ENCODE assay signal across 8 mouse cellular contexts in the genomic region with DNA sequence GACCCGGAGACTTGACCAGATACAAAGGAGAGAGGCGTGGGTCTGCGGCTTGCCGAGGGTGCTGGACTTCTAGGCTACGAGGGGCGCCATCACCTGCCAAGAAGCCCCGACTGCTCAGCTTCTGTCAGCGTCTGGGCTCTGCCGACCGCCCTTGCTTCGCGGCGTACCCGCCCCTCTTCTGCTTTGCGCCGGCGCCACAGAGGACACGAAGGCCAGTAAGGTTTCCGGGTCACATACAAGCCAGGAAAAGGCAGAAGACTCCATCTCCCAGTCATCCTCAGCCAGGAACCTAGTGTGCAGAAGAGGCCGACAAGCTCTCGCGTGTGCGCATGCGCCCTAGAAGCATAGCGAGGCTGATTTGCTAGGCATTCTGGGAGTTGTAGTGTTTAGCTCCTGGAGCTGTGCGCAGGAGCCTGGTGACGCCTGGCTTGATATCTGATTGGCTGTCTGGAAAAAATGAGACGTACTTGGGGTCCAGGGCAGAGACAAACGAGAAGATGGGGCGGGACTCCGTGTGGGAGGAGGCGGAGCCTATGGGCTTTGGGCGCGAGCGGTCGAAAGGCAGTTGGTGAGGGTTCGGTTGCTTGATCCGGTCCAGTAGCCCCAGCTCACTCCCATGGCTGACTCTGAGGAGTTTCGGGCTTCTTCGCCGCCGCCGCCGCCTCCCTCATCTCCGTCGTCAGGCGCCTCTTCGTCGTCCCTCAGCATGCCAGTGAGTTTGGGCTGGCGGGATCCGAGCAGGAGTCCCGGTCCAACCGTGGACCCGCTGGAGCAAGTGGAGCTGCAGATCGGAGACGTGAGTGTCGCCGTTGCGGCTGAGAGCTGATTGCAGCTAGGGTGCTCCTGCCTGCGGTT. TPM values are rescaled to one million over a fixed set of nuclear protein-coding genes. Genes with fewer than 3 reads are reported as not detected.
DNase-seq lines count a peak whose midpoint lies in the region; ATAC-seq and TF ChIP-seq lines count a peak whose summit lies in the region.

A gene (plus strand): TSS at position 519 of the 855 bp plus-strand sequence.

- TF ChIP-seq POLR2A in CH12.LX (IDR thresholded peaks at IDR 0.05; ENCODE audit: low read depth, low read length), result peak; percentile 79

- peak within 1 kb of the TSS; percentile 81 for H3K27ac ChIP-seq in CH12.LX (ENCODE audit: insufficient read depth, low read depth)
- no peak within 1 kb of the TSS for H3K27ac ChIP-seq in forebrain, embryonic 11.5 days (ENCODE audit: low read depth, low read length)
- H3K27ac ChIP-seq in heart, embryonic 16.5 days (ENCODE audit: low read length), result peak within 1 kb of the TSS; percentile 92
- H3K27ac ChIP-seq in liver, embryonic 15.5 days (replicated peaks), result peak within 1 kb of the TSS; percentile 94
- H3K27ac ChIP-seq in neural tube, embryonic 12.5 days, result peak within 1 kb of the TSS; percentile 32; the same call in 1 of the 2 replicates

- ATAC-seq in forebrain, embryonic 11.5 days (replicated peaks; ENCODE audit: low FRiP score), result peak; percentile 99
- peak; percentile 98 for ATAC-seq in heart, embryonic 16.5 days (replicated peaks; ENCODE audit: extremely low read depth, insufficient read depth, low FRiP score)
- peak; percentile 99 for ATAC-seq in liver, embryonic 15.5 days (ENCODE audit: insufficient read depth)
- peak; percentile 99 for ATAC-seq in neural tube, embryonic 12.5 days (ENCODE audit: low FRiP score, low read depth)

- no peak for TF ChIP-seq EP300 in CH12.LX (IDR thresholded peaks at IDR 0.05; ENCODE audit: low read length)

- WGBS in forebrain, embryonic 11.5 days, result under 1% methylated on average over 60 of the region's 60 CpGs
- under 1% methylated on average over 60 of the region's 60 CpGs for WGBS in heart, embryonic 16.5 days
- under 1% methylated on average over 60 of the region's 60 CpGs for WGBS in liver, embryonic 15.5 days (ENCODE audit: insufficient replicate concordance)
- WGBS in neural tube, embryonic 12.5 days, result under 1% methylated on average over 60 of the region's 60 CpGs

- H3K79me2 ChIP-seq in CH12.LX (replicated peaks; ENCODE audit: control insufficient read depth, extremely low read depth, insufficient read depth, poor library complexity, severe bottlenecking), result peaks cover 7% of the 10 kb centered on the region

- peaks cover 0 to 5% of the 10 kb centered on the region in 2 experiments; a peak in 2 of 4 replicates for H3K4me1 ChIP-seq in CH12.LX (ENCODE audit: control insufficient read depth in 1 of 2, insufficient read depth in 2 of 2)
- peaks cover 2% of the 10 kb centered on the region; the same call in 1 of the 2 replicates for H3K4me1 ChIP-seq in forebrain, embryonic 11.5 days (replicated peaks; ENCODE audit: control insufficient read depth, insufficient read depth, low read length)
- peaks cover 9% of the 10 kb centered on the region for H3K4me1 ChIP-seq in heart, embryonic 16.5 days (ENCODE audit: control insufficient read depth, insufficient read depth, low read length)
- peaks cover 17% of the 10 kb centered on the region for H3K4me1 ChIP-seq in liver, embryonic 15.5 days (replicated peaks)
- no peaks in the 10 kb centered on the region for H3K4me1 ChIP-seq in neural tube, embryonic 12.5 days

- dilution Hi-C loops in CH12.LX (cut with MboI; ENCODE audit: extremely low pct_ligation_motif_present, extremely low pct_unique_long_range_greater_than_20kb, low sequenced_read_pairs), result no loop called here

- peak; percentile 99 for DNase-seq in CH12.LX (ENCODE audit: extremely low read depth)
- DNase-seq in c-Kit-positive CD71-positive TER-119-negative erythroid progenitor cells, embryonic 14.5 days (ENCODE audit: low read depth), result peak; percentile 98
- peak; percentile 97 for DNase-seq in forebrain, embryonic 11.5 days (ENCODE audit: low spot score)
- peak; percentile 96 to 99 for DNase-seq in kidney, postnatal 36 days
- peak; percentile 100 for DNase-seq in telencephalon, adult 2 months (ENCODE audit: low read depth, low spot score)

- no peaks in the 10 kb centered on the region for H3K27me3 ChIP-seq in CH12.LX (replicated peaks)
- no peaks in the 10 kb centered on the region for H3K27me3 ChIP-seq in forebrain, embryonic 11.5 days (ENCODE audit: control insufficient read depth, insufficient read depth, low read length)
- no peaks in the 10 kb centered on the region for H3K27me3 ChIP-seq in heart, embryonic 16.5 days (ENCODE audit: control insufficient read depth, insufficient read depth, low read length)
- H3K27me3 ChIP-seq in liver, embryonic 15.5 days, result no peaks in the 10 kb centered on the region
- H3K27me3 ChIP-seq in neural tube, embryonic 12.5 days (replicated peaks), result no peaks in the 10 kb centered on the region

- peak within 1 kb of the TSS; percentile 73 for H3K9ac ChIP-seq in CH12.LX (ENCODE audit: insufficient read depth, low read depth)
- peak within 1 kb of the TSS; percentile 85 for H3K9ac ChIP-seq in forebrain, embryonic 11.5 days (ENCODE audit: low read length)
- peak within 1 kb of the TSS; percentile 92 for H3K9ac ChIP-seq in heart, embryonic 16.5 days (ENCODE audit: low read length)
- peak within 1 kb of the TSS; percentile 91 for H3K9ac ChIP-seq in liver, embryonic 15.5 days
- H3K9ac ChIP-seq in neural tube, embryonic 12.5 days, result peak within 1 kb of the TSS; percentile 75

- H3K4me2 ChIP-seq in CH12.LX (ENCODE audit: insufficient read depth, low read depth, poor library complexity, severe bottlenecking), result peak within 1 kb of the TSS; percentile 72
- H3K4me2 ChIP-seq in forebrain, embryonic 11.5 days (ENCODE audit: low read depth, low read length, severe bottlenecking), result peak within 1 kb of the TSS; percentile 78
- peak within 1 kb of the TSS; percentile 89 for H3K4me2 ChIP-seq in heart, embryonic 16.5 days (ENCODE audit: low read depth, low read length)
- peak within 1 kb of the TSS; percentile 90 for H3K4me2 ChIP-seq in liver, embryonic 15.5 days
- H3K4me2 ChIP-seq in neural tube, embryonic 12.5 days (replicated peaks), result peak within 1 kb of the TSS; percentile 74

- H3K4me3 ChIP-seq in CH12.LX (replicated peaks in 1 of 3; ENCODE audit: low read depth in 2 of 3, low read length in 2 of 3, poor library complexity in 1 of 3), result peak within 1 kb of the TSS; percentile 61 to 96 (median 88)
- H3K4me3 ChIP-seq in forebrain, embryonic 11.5 days (ENCODE audit: low read depth, low read length), result peak within 1 kb of the TSS; percentile 74
- peak within 1 kb of the TSS; percentile 96 for H3K4me3 ChIP-seq in heart, embryonic 16.5 days (ENCODE audit: low read length)
- H3K4me3 ChIP-seq in liver, embryonic 15.5 days (replicated peaks), result peak within 1 kb of the TSS; percentile 97
- H3K4me3 ChIP-seq in neural tube, embryonic 12.5 days, result peak within 1 kb of the TSS; percentile 70

- no peaks in the 10 kb centered on the region for H3K9me3 ChIP-seq in CH12.LX (replicated peaks; ENCODE audit: low read length)
- H3K9me3 ChIP-seq in forebrain, embryonic 11.5 days (ENCODE audit: control insufficient read depth, low read length), result peaks cover under 1% of the 10 kb centered on the region; the same call in 1 of the 2 replicates
- no peaks in the 10 kb centered on the region for H3K9me3 ChIP-seq in heart, embryonic 16.5 days (replicated peaks; ENCODE audit: control insufficient read depth, low read length)
- H3K9me3 ChIP-seq in liver, embryonic 15.5 days (replicated peaks), result no peaks in the 10 kb centered on the region
- peaks cover 11% of the 10 kb centered on the region; the same call in 1 of the 2 replicates for H3K9me3 ChIP-seq in neural tube, embryonic 12.5 days

- H3K36me3 ChIP-seq in CH12.LX (replicated peaks in 1 of 2; ENCODE audit: control insufficient read depth in 1 of 2, insufficient read depth in 1 of 2, low read length in 1 of 2), result peaks cover 4 to 21% of the 10 kb centered on the region in 2 experiments
- H3K36me3 ChIP-seq in forebrain, embryonic 11.5 days (ENCODE audit: control insufficient read depth, insufficient read depth, low read length), result peaks cover 16% of the 10 kb centered on the region
- peaks cover 19% of the 10 kb centered on the region for H3K36me3 ChIP-seq in heart, embryonic 16.5 days (ENCODE audit: control insufficient read depth, insufficient read depth)
- H3K36me3 ChIP-seq in liver, embryonic 15.5 days (replicated peaks), result peaks cover 25% of the 10 kb centered on the region
- H3K36me3 ChIP-seq in neural tube, embryonic 12.5 days, result peaks cover 24% of the 10 kb centered on the region

- TF ChIP-seq CTCF in CH12.LX (conservative IDR thresholded peaks at IDR 0.05 in 1 of 2, IDR thresholded peaks at IDR 0.05 in 1 of 2; ENCODE audit: low read depth in 2 of 2, low read length in 2 of 2), result no peak

- no peak for TF ChIP-seq RAD21 in CH12.LX (IDR thresholded peaks at IDR 0.05; ENCODE audit: low read depth, low read length)

- in situ Hi-C loops in CH12.LX (cut with MboI; ENCODE audit: low pct_ligation_motif_present, low pct_unique_long_range_greater_than_20kb, low sequenced_read_pairs), result no loop called here

TF ChIP-seq in CH12.LX, 34 proteins besides CTCF, POLR2A, EP300 and RAD21 (continues in another document):
- TF ChIP-seq GABPA (IDR thresholded peaks at IDR 0.05; ENCODE audit: insufficient replicate concordance, low read depth, low read length), result peak; percentile 70; the same call in 1 of the 2 replicates
- TF ChIP-seq NRF1 (IDR thresholded peaks at IDR 0.05; ENCODE audit: low read depth, low read length), result peak; percentile 97
- TF ChIP-seq ELF1 (IDR thresholded peaks at IDR 0.05; ENCODE audit: low read depth, low read length), result peak; percentile 94
- no peak for TF ChIP-seq ZKSCAN1 (IDR thresholded peaks at IDR 0.05; ENCODE audit: borderline replicate concordance, low read depth, low read length)
- no peak for TF ChIP-seq JUND (conservative IDR thresholded peaks at IDR 0.05; ENCODE audit: low read depth, low read length)
- TF ChIP-seq CHD2 (IDR thresholded peaks at IDR 0.05; ENCODE audit: low read length), result peak; percentile 68
- TF ChIP-seq MAX (IDR thresholded peaks at IDR 0.05; ENCODE audit: low read length), result peak; percentile 11; the same call in 1 of the 2 replicates
- TF ChIP-seq KAT2A (IDR thresholded peaks at IDR 0.05; ENCODE audit: insufficient replicate concordance, low read length), result peak; percentile 97
- 0 out of 2 replicates have a peak, but pooled peaks have one; percentile 48 for TF ChIP-seq POLR2AphosphoS2 (IDR thresholded peaks at IDR 0.05; ENCODE audit: low read depth, low read length)
- TF ChIP-seq MXI1 (IDR thresholded peaks at IDR 0.05; ENCODE audit: low read depth, low read length), result 0 out of 2 replicates have a peak, but pooled peaks have one; percentile 48
- TF ChIP-seq NELFE (IDR thresholded peaks at IDR 0.05; ENCODE audit: low read depth, low read length), result peak; percentile 51; the same call in 1 of the 2 replicates

RNA-seq across cellular contexts. Expression of the gene that starts here (rescaled TPM):
- 10.0 and 10.2 TPM in 2 replicates for total RNA-seq in CH12.LX (2012; rRNA removed)
- total RNA-seq in CH12.LX (2014; rRNA removed), result 14.2 and 15.7 TPM in 2 replicates
- polyA plus RNA-seq in CH12.LX (2012; ENCODE audit: insufficient read length, low read depth), result 7.4 and 9.4 TPM in 2 replicates
- polyA plus RNA-seq in forebrain, embryonic 11.5 days (2014; fragmentation: Nextera tagmentation; extraction: Ambion mirVana), result 20.4 and 21.8 TPM in 2 replicates
- 21.6 and 27.6 TPM in 2 replicates for polyA plus RNA-seq in heart, embryonic 16.5 days (2015; fragmentation: Nextera tagmentation; extraction: Ambion mirVana)
- polyA plus RNA-seq in liver, embryonic 15.5 days (2015; fragmentation: Nextera tagmentation; extraction: Ambion mirVana), result 15.1 and 18.0 TPM in 2 replicates
- 17.4 and 18.7 TPM in 2 replicates for polyA plus RNA-seq in neural tube, embryonic 12.5 days (2016; fragmentation: Nextera tagmentation; extraction: Ambion mirVana)
